Mouse (Mus musculus) inflammation-experienced regulatory T-cells (primary cell): Measurements from ENCODE around the gene Ube2m. TPM values are rescaled to one million over a fixed set of nuclear protein-coding genes. Genes with fewer than 3 reads are reported as not detected.

Experiments
- polyA plus RNA-seq, 2 experiments: library from polyadenylated mRNA; unstranded; fragments of 100-300 nt; shearing (Covaris generic); gene quantifications; one replicate each; pipeline ENCODE4 v1.2.1; 2017

Ube2m gene
- polyA plus RNA-seq, result 100 to 1,000 TPM; 179 to 184 TPM

GRCm38 (mm10) chr7:13037901-13038555, at the start of gene Ube2m:
Ube2m (minus strand) TSS chr7:13038275.

GRCm38 (mm10) chr7:13054287-13055010, 16.4 kb upstream of the Ube2m start, which contains the start of gene Mzf1:
Mzf1 (minus strand) TSS chr7:13054764.

GRCm38 (mm10) chr7:13034148-13034977, 3.7 kb downstream of the Ube2m start, which contains the start of gene Chmp2a:
Chmp2a (minus strand) TSS chr7:13034807.

GRCm38 (mm10) chr7:13010005-13010908, 27.8 kb downstream of the Ube2m start, which contains the start of gene Zbtb45:
Zbtb45 (minus strand) TSS chr7:13010034.

GRCm38 (mm10) chr7:12998851-12999250, 39.2 kb downstream of the Ube2m start, which contains the start of gene Trim28:
Trim28 (plus strand) TSS chr7:12999114.

GRCm38 (mm10) chr7:12998053-12998452, 40.0 kb downstream of the Ube2m start, which contains the start of gene Slc27a5:
Slc27a5 (minus strand) TSS chr7:12998192.

Other genes with a start within 250 kb of the Ube2m start
- gene Zscan18, start 234.6 kb downstream of the Ube2m start, polyA plus RNA-seq, result 1 to 10 TPM; 2.6 to 3.3 TPM
- gene Zfp329, start 219.4 kb downstream of the Ube2m start, polyA plus RNA-seq, result 10 to 100 TPM; 11.9 to 14.9 TPM
- 10 to 100 TPM; 70.8 to 81.5 TPM for gene Zfp110, start 203.5 kb downstream of the Ube2m start, polyA plus RNA-seq
- gene Zfp128, start 157.1 kb downstream of the Ube2m start, polyA plus RNA-seq, result 1 to 10 TPM; 4.5 to 4.6 TPM
- gene Zscan22, start 140.5 kb downstream of the Ube2m start, polyA plus RNA-seq, result 10 to 100 TPM; 14.0 to 15.0 TPM
- gene Rps5, start 116.0 kb downstream of the Ube2m start, polyA plus RNA-seq, result 100 to 1,000 TPM; 775 to 910 TPM
- under 1 TPM; 0.19 to 0.60 TPM for gene Rnf225, start 110.9 kb downstream of the Ube2m start, polyA plus RNA-seq
- gene Zfp324, start 72.4 kb downstream of the Ube2m start, polyA plus RNA-seq, result 1 to 10 TPM; 5.7 to 7.1 TPM
- 10 to 100 TPM in 1 of 2 experiments, 1 to 10 TPM in 1; 8.5 to 12.4 TPM for gene Zfp446, start 60.4 kb downstream of the Ube2m start, polyA plus RNA-seq
- 1 to 10 TPM in 1 of 2 experiments, not detected in 1; 1.5 TPM for gene Slc27a5, start 40.1 kb downstream of the Ube2m start, polyA plus RNA-seq
- 100 to 1,000 TPM; 109 to 136 TPM for gene Trim28, start 39.2 kb downstream of the Ube2m start, polyA plus RNA-seq
- 10 to 100 TPM; 21.8 to 28.2 TPM for gene Zbtb45, start 28.2 kb downstream of the Ube2m start, polyA plus RNA-seq
- gene Chmp2a, start 3.5 kb downstream of the Ube2m start, polyA plus RNA-seq, result 100 to 1,000 TPM; 261 to 280 TPM
- 1 to 10 TPM in 1 of 2 experiments, under 1 TPM in 1; 0.61 to 2.4 TPM for gene Mzf1, start 16.5 kb upstream of the Ube2m start, polyA plus RNA-seq
- under 1 TPM; 0.04 to 0.21 TPM for gene Vmn1r85, start 56.9 kb upstream of the Ube2m start, polyA plus RNA-seq
- gene Vmn1r86, start 81.6 kb upstream of the Ube2m start, polyA plus RNA-seq, result not detected
- 1 to 10 TPM in 1 of 2 experiments, under 1 TPM in 1; 0.27 to 2.7 TPM for gene Vmn1r87, start 101.9 kb upstream of the Ube2m start, polyA plus RNA-seq
- gene Vmn1r88, start 121.3 kb upstream of the Ube2m start, polyA plus RNA-seq, result under 1 TPM; 0.05 to 0.13 TPM
- 1 to 10 TPM in 1 of 2 experiments, not detected in 1; 1.2 TPM for gene Vmn1r89, start 174.7 kb upstream of the Ube2m start, polyA plus RNA-seq
- 10 to 100 TPM; 17.9 to 19.5 TPM for gene Lig1, start 239.0 kb upstream of the Ube2m start, polyA plus RNA-seq
- 1 to 10 TPM; 2.7 to 4.9 TPM for gene Zswim9, start 240.4 kb upstream of the Ube2m start, polyA plus RNA-seq